Mouse (Mus musculus) lung, adult 18-20 months (tissue): ENCODE results near the gene Hlcs.
A peak's percentile ranks its signal among the peaks of the same experiment; 100 is the strongest.

Experiments used
- DNase-seq, 2 experiments: peaks; one replicate each; pipeline ENCODE4 v3.0.0; 2022; ENCODE audit warnings: mixed read lengths in 2 of 2

Gene Hlcs

DNA sequence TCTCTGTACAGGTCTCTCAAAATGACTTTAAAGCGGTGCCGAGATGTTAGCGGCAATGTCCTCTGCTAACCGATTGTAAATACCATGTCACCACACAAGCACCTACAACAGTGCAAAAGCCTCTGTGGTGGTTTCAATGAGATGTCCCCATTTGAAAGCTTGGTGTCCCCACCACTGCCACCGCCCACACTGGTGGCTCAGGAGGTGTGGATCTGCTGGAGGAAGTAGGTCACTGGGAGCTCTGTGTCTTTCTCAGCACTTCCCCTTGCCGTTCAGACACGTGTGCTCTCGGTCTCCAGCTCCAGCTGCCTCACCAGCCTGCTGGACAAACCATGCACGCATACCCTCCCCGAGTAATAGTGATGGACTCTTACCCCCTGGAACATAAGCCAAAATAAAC is 72.2 kb downstream of the Hlcs start:
- DNase-seq: peak; percentile 54 to 59

GRCm38 (mm10) chr16:94240190-94240589 is 73.2 kb downstream of the Hlcs start:
- DNase-seq: no peak

- DNase-seq: no peak
Measured at GRCm38 (mm10) chr16:94239567-94239966, 73.8 kb downstream of the Hlcs start.

- no peak for DNase-seq
Measured at GRCm38 (mm10) chr16:94239146-94239545, 74.2 kb downstream of the Hlcs start.

GRCm38 (mm10) chr16:94237130-94237484 is 76.3 kb downstream of the Hlcs start:
- DNase-seq: no peak

GRCm38 (mm10) chr16:94236226-94237129 is 76.9 kb downstream of the Hlcs start:
- DNase-seq: peak in 1 of 2 experiments; percentile 22

DNA sequence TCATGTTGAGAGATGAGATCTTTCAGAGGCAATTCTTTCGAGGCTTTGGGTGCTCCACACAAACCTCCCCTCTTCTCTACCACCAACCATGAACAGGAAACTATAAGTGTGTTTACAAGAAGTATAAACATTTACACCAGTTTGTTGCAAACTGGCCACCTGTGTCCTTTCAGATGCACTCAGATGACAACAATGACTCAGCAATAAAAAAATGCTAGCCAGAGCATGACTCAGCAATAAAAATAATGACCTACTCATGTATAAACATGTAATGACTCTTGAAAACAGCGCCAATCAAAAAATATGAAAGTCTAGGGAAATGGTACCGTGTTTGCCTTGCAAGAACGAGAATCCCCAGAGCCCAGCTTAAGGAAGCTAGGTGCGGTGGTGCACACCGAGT is 77.7 kb downstream of the Hlcs start:
- no peak for DNase-seq

DNA sequence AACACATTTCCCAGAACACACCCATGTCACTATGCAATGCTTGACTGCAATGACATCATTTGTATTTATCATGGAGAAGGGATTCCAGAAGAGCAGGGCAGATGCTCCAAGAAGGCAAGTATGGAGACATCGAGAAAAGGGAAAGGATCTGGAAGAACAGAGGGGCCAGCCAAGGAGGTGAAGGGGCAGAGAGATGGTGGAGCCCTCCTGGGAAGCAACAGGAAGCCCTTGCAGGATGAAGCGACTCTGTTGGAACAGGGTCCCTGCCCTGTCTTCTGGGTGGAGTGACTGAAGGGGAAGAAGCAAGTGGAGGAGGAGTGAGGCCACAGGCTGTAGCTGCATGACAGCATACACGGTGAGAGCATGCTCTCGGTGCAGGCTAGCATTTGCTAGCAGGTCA is 79.2 kb downstream of the Hlcs start:
- DNase-seq: no peak

DNA sequence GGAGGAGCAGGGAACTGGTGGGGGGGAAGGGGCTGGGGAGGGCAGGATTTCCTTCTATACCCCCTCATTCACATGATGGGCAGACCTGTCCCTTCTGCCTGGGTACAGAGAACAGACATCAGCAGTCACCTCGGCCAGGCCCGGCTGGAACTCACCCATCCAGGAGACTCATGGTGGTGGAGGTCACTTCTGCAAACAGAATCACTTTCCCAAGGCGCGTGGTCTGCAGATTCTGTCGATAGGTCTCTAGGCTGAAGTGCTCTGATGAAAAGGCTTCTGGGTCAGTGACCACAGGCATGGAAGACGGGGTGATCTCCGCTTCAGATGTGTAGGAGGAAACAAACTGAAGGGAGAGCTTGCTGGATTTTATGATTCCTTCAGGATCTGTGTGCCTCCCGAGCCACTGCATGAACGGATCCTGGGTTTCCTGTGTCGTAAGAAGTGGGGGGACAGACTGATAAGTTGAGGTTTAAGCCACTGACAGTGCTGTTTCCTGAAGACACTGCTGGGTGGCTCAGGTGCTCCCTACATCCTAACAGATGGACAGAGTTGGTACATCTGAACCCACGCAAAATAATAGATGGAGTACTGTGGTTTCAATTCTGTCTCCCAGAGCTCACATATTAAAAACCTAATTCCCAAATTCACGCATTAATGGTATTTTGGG is 82.3 kb downstream of the Hlcs start:
- DNase-seq: no peak

DNA sequence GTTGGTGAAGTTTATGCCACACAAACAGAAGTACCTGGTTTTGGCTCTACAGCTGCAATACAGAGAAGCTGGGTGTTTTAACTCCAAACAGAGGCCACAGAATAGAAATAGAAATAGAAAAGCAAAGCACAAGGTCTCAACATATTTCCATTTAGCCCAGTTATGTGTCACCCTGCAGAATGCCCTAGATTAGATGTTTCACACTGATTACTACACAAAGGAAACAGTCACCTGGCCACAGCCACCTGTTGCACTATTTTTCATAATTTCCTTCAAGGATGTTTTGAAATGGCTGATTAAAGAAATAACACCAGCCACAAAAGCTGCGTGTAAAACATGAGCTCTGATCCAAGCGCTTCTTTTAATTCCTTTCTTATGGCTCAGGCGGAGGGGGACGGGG is 82.9 kb downstream of the Hlcs start:
- no peak for DNase-seq

GRCm38 (mm10) chr16:94229890-94230289 is 83.5 kb downstream of the Hlcs start:
- DNase-seq: no peak

- DNase-seq: no peak
Measured at GRCm38 (mm10) chr16:94228858-94229555, 84.4 kb downstream of the Hlcs start.

GRCm38 (mm10) chr16:94227328-94228018 is 85.9 kb downstream of the Hlcs start:
- DNase-seq: no peak

DNA sequence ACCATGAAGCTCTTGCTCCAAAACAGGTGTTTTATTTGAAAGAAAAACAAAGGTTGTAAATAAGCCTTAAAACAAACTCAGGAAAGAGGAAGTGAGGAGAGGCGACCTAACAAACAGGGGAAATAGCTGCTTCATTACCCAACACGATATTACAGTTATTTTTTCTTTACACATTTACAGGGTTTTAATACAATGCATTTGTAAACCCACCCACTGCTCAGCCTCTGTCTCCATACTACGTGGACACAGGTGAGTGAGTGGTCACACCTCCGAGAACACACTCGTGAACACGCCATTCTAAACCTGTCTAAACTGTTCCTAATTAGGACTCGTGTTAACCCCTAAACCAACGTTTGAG is 90.0 kb downstream of the Hlcs start:
- no peak for DNase-seq

GRCm38 (mm10) chr16:94222646-94223362 is 90.6 kb downstream of the Hlcs start:
- DNase-seq: peak in 1 of 2 experiments; percentile 29

DNA sequence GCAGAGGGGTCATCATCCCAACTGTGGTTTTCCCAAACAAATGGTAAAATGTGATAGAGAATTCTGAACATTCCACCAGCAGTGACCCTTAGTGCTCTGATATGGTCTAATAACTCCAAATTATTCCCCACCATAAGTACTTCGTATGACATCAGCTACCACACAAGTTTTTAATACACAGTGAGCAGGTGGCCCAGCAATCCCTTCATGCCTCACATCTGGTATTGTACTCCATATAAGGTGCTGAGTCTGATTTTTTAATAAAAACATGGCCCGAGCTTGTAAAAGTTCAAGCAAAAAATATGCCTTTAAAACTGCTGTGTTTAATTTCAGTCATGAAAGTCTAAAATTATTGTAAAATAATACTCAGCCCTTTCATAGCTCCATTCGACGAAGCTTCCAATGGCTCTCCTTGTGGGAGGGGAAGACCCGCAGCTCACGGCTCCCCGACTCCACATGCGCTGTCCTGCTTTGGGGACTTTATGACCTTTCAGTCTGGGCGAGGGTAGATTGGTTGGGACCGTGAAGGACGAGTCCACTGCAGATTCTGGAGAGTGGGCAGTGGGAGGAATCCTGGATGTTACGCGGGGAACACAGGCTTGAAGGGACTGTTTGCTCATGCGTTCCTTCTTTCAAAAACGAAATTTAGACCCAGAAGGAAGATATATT is 102.5 kb downstream of the Hlcs start:
- DNase-seq: no peak

DNA sequence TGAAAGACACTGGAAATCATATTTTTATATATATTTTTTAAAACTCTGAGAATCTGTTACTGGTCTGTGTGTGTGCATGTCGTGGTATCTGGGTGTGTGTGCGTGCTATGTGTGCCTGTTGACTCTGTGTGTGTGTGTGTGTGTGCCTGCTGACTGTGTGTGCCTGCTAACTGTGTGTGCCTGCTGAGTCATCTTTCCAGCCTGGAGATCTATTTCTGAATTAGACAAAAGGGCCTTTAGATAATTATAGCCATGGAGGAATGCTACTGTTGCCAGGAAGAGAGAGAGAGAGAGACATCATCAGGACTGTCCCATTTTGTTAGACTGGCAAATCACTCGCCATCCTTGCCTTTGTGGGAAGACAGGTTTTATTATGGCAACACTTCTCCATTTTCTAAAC is 103.7 kb downstream of the Hlcs start:
- DNase-seq: no peak

DNA sequence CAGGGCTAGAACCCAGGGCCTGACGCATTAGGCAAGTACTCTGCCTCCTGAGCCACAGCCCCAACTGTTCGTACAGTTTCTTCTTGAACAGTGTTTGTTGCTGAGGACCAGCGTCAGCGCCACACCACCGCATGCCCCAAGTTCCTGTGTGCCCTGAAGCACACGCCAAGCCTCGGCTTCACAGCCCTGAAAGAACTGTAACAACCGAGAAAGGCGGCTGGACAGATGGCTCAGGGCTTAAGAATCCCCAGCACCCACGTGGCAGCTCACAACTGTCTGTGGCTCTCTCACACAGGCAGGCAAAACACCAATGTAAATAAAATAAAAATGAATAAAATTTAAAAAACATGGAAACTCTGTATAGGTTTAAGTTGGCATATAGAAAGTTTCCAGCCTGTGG is 104.5 kb downstream of the Hlcs start:
- DNase-seq: peak in 1 of 2 experiments; percentile 10

DNA sequence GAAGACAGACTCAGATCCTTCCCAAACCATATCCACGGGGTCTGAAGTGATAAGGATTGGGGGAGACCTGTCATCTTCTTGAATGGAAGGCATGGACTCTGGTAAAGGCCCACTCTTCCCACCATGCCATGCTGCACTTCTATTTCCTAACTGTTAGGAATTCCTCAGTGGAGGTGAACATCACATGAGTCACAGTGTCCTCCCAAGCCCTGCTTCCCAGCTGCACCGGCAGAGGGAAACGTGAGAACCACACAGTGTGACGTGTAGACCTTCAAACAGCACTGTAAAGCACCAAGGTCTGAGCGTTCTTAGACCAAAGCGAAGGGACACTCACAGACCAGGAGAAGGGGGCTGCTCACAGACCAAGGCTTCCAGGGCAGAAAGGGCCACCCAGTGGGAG is 105.2 kb downstream of the Hlcs start:
- DNase-seq: no peak

DNA sequence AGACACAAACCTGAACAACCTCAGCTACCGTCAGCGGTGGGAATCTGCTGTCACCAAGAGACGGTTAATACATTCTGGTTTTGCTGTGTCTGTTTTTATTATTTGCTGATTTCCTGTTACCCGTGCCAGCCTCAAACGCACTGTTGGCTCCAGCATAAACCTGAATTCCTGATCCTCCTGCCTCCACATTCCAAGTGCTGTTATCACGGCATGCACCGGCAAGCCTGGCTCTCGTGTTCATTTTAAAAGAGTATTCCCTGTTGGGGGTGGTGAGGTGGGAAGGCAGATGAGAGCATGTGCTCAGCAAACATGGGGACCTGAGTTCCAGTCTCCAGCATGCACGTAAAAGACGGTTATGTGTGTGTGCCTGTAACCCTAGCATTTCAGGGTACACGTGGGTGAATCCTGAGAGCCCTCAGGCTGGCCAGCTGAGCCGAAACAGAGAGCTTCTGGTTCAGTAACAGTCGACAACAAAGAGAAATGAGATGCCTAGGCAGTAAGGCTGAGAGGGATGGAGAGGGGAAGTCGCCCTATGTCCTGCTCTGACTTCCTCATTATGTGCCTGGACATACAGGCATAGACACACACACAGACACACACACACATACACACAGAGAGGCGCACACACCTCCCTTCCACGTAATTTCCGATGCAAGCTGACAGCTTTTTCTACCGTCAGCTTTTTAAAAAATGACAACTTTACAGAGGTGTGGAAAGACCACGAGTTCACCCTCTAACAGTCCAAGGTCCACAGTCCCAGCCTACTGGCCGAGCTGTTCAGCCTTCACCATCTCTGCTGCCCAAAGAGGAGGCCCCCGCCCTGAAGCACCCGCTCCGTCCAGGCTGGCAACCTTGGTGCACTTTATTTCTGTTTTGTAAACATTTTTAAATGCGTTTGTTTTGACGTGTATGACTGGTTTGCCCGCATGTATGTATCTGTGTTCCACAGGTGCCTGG is 107.6 kb downstream of the Hlcs start:
- DNase-seq: no peak

DNA sequence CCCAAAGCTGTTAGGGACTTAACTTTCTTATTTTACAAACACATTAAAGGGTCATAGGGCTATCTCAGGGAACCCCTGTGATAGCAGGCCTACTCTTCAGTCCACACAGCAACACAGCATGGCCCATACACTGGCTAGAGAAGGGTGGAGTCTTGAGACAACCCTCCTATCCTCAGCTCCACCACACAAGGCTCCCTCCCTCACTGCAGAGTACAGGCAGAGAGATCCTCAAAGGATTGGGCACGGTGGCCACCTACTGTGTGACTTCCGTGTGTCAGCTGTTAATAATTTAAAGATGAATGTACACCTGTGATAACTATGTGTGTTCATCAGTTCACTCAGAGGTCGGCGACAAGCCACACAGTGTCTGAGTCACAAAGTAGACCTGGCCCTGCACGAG is 112.0 kb downstream of the Hlcs start:
- no peak for DNase-seq
